Mouse (Mus musculus): ENCODE results near the gene Ipo11.

GRCm38 (mm10) chr13:106865547-106865946 lies 71.2 kb downstream of the Ipo11 start:
- TF ChIP-seq POLR2A (IDR thresholded peaks at IDR 0.05; ENCODE audit: low read depth, low read length) (no peak), CTCF (IDR thresholded peaks at IDR 0.05; ENCODE audit: extremely low read depth, insufficient read depth, insufficient read length, insufficient replicate concordance) (no peak)

All from spleen, adult 2 months (tissue).